Mouse (Mus musculus) v-Abl transformed pro-B cells (cell line): ENCODE measurements around the gene Tln2.

Source experiments
- in situ Hi-C, 2 experiments: fragments of 400-800 bp; cut with MboI; formaldehyde crosslinking; loops; one replicate each; pipeline ENCODE4 v1.15.1; 2025; ENCODE audit not compliant: unreplicated experiment in 2 of 2

The Tln2 gene

DNA sequence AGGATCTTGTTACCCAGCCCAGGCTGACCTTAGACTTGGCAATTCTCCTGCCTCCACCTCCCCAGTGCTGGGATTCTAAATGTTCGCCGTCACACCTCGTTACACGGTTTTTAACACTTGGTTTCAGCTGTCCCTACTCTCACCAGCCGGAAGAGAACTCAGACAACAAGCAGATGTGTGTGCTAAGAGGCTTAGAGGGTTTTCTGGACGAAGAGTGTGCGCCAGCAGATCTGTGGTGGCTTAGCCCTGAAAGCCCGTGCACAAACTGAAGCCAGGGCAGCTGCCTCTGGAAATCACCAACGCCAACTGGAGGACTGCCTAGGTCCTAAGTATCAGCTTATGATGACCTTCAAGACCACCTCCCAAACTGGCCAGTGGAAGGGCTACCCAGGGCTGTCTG, 341.5 kb downstream of the Tln2 start:
- in situ Hi-C loops: no loop called here

DNA sequence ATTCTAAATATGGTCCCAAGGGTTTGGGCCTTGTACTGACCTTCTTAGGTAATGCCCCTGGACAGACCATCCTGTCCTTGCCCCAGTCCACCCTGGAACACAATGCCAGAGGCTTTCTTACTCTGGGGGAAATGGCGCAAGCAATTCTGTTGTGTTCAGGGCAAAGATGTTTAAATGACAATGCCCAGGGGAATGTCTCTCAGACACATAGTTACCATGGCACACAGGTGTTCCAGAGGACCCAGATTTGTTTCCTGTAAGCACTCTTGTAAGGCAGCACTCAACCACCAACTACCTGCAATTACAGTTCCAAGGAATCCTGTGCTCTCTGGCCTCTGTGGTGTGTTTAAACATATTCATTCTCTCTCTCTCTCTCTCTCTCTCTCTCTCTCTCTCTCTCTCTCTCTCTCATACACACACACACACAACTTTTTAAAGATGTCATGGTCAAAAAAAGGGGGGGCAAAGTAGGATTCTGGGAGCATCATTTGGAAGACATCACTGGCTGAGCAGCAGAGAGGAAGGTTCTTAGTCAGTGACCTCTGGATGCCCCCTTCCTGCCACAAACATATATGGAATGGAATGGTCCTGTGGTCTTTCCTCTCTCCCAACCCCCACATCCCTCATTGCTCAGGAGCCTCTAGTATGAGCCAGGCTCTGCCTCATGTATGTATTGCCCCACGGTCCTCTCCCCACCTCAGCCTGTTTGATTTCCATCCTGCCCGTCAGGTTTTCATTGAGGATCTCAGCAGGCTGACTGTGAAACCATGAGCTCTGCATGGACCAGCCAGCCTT, 345.1 kb downstream of the Tln2 start:
- in situ Hi-C loops: no loop called here

DNA sequence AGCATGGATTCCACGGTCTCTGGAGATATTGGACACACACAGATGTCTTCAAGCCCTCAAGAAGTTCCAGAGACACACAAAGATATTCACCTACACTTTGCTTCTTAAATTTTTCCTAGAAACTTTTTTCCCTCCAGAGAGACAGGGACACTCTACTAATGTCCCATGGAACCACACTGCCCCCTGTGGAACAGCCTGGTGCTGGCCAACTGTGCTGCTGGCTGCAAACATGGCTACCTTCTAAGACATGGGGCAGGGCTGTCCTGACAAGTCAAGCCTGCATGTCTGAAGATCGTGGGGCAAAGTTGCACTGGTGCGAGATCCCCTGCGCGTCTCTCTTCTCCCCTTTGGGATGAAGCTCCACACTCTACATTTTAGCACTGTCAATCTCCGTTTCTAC, 346.2 kb downstream of the Tln2 start:
- in situ Hi-C loops: no loop called here

DNA sequence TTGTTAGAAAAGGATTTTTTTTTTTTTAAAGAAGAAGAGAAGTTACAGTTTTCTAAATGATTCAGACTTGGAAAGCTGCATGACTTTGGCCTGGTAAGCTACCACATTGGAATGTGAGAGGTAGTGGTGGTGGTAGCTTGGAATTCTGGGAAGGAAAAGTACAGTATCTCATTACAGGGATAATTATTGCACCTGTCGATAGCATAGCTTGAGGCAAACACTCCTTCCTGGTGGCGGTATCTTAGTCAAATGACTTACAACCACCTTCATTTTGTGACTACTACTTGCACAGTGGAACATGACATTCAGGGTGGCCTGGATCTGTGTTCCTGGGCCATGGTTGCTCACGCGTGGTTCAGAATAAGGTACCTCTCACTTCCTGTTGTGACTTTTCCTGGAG, 348.3 kb downstream of the Tln2 start:
- in situ Hi-C loops: no loop called here

DNA sequence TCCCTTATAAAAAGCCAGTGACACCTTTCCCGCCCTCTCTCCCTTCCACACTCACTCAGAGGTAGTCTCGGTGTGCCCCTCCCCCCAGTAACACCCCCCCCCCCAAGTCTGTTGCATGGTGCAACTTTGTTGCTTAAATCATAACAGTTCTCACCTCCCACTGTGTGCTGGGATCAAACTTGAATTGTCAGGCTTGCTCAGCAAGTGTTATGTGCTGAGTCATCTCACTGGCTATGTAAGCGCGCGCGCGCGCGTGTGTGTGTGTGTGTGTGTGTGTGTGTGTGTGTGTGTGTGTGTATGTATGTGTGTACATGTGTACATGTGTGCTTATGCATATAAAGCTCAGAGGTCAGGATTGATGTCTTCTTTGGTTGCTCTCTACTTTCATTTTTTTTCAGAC, 350.1 kb downstream of the Tln2 start:
- in situ Hi-C loops: no loop called here

DNA sequence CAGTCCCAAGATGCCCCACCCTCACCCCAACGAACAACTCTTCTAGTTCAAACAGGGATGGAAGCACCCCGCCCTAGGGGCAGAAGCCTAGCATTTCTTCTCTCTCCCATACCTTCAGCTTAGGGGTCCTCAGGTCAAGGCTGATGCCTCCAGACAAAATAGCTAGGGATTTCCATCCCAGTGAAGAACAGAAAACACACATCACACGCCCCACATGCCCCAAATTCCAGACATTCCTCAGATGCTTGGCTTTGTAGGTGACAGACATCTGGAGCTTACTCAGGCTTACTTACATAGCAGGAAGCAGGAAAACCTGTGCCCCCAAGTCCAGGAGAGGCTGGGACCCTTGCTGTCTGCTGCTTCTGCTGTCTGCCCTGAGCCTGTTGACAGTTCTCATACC, 351.1 kb downstream of the Tln2 start:
- in situ Hi-C loops: no loop called here

DNA sequence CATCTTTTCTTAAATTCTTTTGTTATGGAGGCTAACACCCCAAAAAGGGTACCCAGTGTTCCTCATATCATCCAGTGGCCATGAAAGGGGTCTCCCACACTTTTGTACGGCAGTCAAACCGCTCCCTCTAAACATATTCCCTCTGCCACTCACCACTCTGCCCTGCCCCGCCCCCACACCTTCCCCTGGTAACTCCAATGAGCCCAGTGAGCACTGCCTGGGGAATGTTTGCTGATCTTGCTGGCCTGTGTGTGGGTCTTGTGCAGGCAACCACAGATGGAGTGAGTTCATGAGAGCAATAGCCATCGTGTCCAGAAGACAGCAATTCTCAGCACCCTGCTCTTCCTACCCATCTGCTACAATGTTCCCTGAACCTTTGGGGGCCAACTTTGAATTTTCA, 354.3 kb downstream of the Tln2 start:
- in situ Hi-C loops: no loop called here

DNA sequence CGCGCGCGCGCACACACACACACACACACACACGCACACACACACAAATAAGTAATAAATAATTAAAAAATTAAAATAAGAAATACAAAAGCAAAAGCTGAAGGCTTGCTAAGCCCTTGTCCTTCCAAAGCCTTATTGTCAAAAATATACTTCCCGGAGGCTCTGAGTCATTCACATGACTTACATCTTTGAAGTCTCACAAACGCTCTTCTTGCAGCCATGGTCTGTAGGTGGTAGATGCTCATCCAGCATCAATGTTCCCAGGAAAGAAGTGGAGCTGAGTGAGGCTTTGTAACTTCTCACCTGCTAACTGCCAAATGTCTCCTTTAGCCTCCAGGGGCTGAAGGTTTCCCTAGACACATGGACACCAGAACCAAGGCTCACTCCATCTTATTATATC, 362.9 kb downstream of the Tln2 start:
- in situ Hi-C loops: no loop called here

DNA sequence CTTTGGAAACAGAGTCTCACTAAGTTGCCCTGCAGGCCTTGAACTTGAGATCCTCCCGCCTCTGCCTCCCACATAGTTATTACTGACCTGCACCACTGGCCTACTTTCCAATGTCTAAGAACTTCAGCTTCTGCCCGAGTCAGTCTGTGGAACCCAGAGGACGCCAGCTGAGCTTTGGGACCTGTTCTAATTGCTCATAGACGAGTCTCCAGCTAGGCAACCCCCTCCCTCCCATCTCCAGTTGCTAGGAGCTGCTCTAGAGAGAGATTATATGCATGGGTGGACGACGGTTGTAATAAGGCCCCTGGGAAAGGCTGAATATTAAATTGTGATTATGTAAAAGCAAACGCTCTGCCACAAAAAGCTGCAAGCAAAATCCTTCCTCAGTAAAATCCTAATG, 364.2 kb downstream of the Tln2 start:
- in situ Hi-C loops: no loop called here

DNA sequence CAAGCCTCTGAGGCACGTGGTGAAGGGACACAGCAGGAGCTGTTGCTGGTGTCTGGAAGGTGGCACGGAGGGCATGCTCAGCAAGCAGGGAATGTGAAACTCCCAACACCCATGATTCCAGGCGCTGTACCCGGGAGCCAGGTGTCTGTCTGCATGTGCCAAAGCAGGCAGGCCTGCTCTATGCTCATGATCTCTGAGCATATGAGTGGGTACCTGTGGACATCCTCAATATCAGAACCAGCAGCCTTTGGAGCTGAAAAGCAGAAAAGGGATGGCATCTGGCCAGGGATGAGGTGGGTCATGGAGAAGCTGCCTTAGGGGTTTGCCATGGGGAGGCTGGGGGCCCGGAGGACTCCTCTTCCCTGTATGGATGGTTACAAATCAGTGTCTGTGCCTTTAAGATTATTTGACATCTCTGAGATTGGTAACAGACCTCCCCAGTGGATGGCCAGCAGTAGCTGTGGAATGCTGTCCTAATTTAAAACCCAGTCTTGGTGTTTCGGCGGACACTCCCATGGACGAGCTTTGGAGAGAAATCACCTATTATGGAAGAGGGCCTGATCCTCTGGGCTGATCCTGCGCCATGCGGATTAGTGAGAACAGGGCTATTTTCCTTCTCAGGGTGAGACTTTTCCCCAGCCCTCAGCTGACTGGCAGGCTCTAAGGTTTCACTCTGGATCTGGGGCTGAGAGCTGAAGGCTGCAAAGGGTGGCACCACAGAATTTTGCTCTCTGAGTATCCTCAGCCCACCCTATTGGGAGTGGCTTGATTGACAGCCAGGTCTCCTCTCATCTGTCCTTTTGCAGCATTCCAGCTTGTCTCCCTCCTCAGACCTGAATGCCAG, 367.8 kb downstream of the Tln2 start:
- in situ Hi-C loops: no loop called here

DNA sequence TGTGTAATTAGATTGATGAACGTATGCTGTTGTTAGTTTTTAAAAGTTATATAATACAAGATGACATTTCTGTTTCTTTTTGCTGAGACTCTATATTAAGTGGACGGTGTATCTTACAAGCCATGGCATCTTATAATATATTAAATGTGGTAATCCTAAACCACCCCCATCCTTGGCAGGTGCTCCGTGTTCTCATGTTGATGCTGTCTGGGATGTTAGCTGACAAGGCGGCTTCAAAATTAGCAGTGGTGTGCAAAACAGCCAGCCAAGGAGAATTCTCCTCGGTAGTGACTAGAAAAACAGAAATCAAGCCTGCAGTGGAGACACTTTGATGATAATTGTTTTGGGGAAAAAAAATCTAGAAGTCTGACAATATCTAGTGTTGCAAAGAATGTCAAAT, 371.8 kb downstream of the Tln2 start:
- in situ Hi-C loops: no loop called here

DNA sequence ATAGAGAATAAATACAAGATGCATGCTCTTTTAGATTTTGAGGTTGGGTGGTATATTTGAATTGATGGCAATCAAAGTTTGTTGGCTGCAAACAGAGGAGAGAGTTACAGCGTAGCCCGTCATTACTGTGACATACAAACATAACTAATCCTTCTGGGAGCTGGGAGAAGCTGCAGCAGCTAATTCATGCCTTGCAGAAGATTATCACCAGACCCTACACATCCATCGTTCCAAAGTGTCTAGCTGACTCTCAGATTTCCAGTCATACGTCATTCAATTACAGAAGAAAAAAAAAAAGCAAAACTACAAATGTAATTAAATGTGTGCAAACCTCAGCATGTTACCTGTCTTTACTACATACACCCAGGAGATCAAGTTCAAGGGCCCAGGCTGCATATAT, 372.3 kb downstream of the Tln2 start:
- in situ Hi-C loops: no loop called here

DNA sequence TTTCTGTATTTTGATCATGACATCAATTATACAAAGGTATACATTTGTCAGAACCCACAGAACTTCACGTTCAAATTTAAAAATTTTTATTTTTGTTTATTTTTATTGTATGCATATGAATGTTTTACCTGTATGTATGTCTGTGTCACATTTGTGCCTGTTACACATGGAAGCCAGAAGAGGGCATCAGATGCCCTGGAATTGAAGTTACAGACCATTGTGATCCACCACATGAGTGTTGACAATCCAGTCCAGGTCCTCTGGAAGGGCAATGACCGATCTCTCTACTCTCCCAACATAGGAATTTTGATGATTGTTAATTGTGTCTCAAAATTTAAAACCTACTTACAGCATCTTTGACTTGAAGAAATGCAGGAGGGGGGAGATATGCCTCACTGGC, 374.9 kb downstream of the Tln2 start:
- in situ Hi-C loops: no loop called here

DNA sequence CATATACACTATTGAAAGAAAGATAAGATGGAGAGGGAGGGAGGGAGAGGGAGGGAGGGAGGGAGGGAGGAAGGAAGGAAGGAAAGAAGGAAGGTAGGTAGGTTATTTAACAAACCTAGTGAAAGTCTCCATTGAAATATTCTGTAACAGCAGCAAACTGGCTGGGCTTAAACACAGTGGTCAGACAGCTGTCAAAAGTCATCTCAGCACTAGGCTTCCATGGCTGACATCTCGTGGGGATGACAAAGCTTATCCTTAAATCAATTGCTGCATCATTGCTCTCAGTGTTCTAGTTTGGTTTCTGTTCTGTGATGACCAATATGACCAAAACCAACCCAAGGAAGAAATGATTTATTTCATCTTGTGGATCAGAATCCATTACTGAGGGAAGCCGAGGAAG, 376.0 kb downstream of the Tln2 start:
- in situ Hi-C loops: no loop called here

DNA sequence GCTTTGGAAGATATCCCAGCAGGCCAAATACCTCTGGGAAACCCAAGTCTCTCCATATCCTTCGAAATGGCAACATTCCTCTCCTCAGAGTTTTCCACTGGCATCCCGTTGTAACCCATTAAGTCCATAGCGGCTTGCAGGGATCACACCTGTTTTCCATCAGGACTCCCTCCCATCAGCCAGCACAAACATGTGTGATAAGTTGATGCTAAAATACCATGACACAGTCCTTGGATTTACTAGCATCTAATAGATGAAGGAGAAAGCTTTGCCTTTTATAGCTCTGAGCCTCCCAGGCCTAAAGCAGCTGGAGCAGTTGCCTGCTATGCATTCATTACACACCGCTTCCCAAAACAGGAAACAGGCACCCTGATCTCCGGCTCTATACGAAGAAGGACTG, 377.5 kb downstream of the Tln2 start:
- in situ Hi-C loops: no loop called here

DNA sequence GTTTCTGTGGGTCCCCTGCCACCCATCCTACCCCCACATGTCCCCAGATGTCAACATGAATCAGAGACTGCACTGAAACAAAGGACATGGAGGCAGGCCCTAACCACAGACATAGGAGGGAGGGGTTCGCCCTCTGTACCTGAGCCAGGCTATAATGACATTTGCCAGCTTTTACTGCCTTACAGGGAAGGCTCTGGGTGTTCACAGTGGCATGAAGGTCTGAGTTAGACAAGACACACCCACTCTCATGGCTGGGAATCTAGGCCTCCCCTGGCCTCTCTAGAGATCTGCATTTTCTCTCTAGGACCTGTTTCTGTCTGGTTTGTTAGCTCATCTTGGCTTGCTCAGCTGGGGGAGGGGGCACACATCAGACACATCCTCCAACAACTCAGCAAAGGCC, 380.8 kb downstream of the Tln2 start:
- in situ Hi-C loops: no loop called here

DNA sequence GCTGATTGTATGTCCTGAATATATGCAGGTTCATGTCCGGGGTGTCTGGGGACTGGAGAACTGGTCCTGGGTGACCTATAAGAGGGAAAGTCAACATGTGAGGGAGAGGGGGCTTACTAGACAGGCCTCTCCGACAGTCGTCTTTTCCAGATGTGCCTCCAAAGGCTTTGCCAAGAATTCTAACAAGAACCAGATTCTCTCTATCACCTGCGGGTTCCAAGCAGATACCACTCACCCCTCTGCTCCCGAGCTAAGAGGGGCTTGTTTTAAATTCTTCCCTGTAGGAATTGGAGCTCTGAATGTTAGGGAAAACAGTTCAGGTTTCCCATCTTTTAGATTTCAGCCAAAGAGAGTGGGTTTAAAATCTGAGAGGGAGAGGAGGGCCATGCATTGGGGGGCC, 381.3 kb downstream of the Tln2 start:
- in situ Hi-C loops: no loop called here

DNA sequence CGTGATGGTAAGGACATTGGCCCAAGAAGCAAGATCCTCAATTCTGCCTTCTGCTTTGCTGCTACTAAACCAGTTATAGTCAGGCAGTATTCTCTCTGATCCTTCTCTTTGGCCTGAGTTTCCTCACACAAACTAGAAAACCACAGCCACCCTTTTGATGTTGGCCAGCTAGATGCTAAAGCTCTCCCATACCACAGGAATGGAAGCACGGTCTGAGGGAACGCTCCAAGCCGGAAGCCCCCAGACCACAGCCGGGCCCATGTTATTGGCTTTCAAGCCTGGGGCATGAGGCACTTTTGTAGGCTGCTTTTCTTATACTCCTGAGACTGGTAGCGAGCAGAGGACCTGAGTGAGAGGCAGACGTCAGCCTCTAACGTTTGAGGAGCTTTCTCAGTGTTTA, 383.4 kb downstream of the Tln2 start:
- in situ Hi-C loops: no loop called here

DNA sequence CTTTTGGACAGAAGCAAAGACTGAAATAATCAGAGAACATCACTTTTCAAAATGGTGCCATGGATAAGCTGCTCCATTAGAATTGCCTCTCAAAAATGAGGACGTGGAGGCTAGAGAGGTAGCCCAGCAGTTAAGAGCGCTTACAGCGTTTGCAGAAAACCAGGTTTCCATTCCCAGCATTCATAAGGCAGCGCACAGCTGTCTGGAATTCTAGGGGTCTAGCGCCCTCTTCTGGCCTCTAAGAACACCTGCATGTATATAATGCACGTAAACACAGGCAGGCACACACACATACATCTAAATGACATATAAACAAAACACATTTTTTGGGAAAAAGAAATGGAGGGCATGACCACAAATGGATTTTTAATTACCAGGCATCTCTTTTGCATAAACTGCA, 385.7 kb downstream of the Tln2 start:
- in situ Hi-C loops: no loop called here

DNA sequence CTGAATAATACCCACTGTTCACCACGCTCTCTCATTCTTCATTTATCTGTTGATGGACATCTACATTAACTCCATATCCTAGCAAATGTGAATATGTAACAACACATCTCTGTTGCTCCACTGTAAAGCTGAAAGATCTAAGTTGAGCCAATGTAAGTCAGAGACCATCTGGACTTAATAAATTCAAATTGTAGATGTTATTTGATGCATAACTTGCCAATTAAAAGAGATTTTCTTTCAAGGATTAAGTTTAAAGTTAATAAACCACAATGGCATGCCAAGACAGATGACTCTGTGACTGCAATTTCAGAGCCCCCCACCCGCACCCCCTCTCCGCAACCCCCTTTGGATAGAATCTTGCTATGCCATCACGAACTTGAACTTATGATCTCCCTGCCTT, 386.3 kb downstream of the Tln2 start:
- in situ Hi-C loops: no loop called here

DNA sequence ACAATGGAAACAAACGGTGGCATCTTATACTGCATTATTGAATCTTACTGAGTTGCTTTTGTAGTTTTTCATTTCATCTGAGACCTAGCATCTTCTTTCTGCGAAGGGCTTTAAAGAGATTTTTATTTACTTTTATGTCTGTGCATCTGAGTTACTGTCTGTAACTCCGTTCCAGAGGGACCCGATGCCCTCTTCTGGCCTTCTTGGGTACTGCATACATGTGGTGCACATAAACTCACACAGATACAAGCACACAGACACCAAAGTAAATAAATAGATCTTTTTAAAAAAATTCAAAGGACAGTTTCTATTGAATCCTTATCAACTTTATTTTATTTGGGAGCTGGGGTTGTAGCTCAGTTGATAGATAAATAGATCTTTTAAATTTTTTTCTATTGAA, 388.1 kb downstream of the Tln2 start:
- in situ Hi-C loops: no loop called here

DNA sequence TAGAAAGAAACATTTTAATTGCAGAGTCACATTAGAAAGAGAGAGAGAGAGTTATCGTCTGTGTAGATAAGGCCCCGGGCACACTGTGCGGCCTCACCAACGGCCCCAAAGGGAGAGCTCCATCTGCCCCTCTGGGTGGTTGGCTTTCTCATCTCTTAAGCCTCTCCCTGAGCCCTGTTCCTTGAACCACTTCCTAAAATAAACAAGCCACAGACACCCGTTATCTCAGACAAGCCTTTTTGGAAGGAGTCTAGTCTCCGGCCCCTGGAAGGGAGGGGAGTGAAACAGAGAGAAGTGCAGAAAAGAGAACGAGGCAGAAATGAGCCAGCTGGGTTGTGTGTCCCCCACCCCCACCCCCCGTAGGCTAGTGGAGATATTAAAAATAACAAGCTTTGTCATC, 388.7 kb downstream of the Tln2 start:
- in situ Hi-C loops: no loop called here
